Mouse (Mus musculus) heart, embryonic 12.5 days (tissue): ENCODE measurements at regions not wholly inside any gene's neighbourhood (a gene's known extent, or its start where the extent isn't known, plus 50 kb on each side); places are given as distances from the start of the nearest gene placed in this dataset.

Source experiments
- ATAC-seq: fragments of 200-750 bp; cut with Nextera tagmentation; 2 replicates; pipeline ENCODE4 v1.8.0; 2017; ENCODE audit warnings: moderate TSS enrichment, moderate library complexity; ENCODE audit not compliant: insufficient number of reproducible peaks, low FRiP score
- H3K27ac ChIP-seq: fragments of 300-500 bp; sonication (generic); 2 replicates; pipeline ENCODE4 v1.5.1; 2016; ENCODE audit warnings: mild to moderate bottlenecking, moderate library complexity; ENCODE audit not compliant: poor library complexity, severe bottlenecking
- H3K27me3 ChIP-seq: fragments of 300-500 bp; sonication (generic); replicated peaks from 2 replicates; pipeline ENCODE4 v1.6.1; 2016; ENCODE audit warnings: mild to moderate bottlenecking, moderate library complexity
- H3K36me3 ChIP-seq: fragments of 300-500 bp; sonication (generic); 2 replicates; pipeline ENCODE4 v1.6.1; 2016; ENCODE audit warnings: mild to moderate bottlenecking, moderate library complexity
- H3K4me1 ChIP-seq: fragments of 300-500 bp; sonication (generic); replicated peaks from 2 replicates; pipeline ENCODE4 v1.6.1; 2016; ENCODE audit warnings: mild to moderate bottlenecking
- H3K4me2 ChIP-seq: fragments of 300-500 bp; sonication (generic); 2 replicates; pipeline ENCODE4 v1.6.1; 2016; ENCODE audit warnings: mild to moderate bottlenecking, moderate library complexity
- H3K4me3 ChIP-seq: fragments of 300-500 bp; sonication (generic); 2 replicates; pipeline ENCODE4 v1.5.1; 2016; ENCODE audit warnings: mild to moderate bottlenecking
- H3K9ac ChIP-seq: fragments of 300-500 bp; sonication (generic); 2 replicates; pipeline ENCODE4 v1.6.1; 2016; ENCODE audit warnings: mild to moderate bottlenecking, moderate library complexity
- H3K9me3 ChIP-seq: fragments of 300-500 bp; sonication (generic); replicated peaks from 2 replicates; pipeline ENCODE4 v1.6.1; 2016; ENCODE audit warnings: mild to moderate bottlenecking, moderate library complexity
- WGBS: fragments of 180-500 bp; shearing (Covaris S2); methylation state at CpG from one replicate; pipeline ENCODE4 v1.1.7; 2016; 5-methylcytosine and 5-hydroxymethylcytosine counted together

- Histone ChIP-seq H3K9me3 (no peaks in the 10 kb centered on the region), H3K27me3 (no peaks in the 10 kb centered on the region), H3K9ac (0 out of 2 replicates have a peak overlapping the region, but pooled peaks have one; percentile 30), H3K36me3 (no peaks in the 10 kb centered on the region), H3K4me1 (peaks cover 11% of the 10 kb centered on the region), H3K4me2 (no peak overlapping the region), H3K4me3 (no peak overlapping the region), H3K27ac (no peak overlapping the region)
- no peak for ATAC-seq
- 28% methylated on average over 4 of the region's 4 CpGs for WGBS
Observed at GRCm38 (mm10) chr7:70834787-70835461, 468.4 kb upstream of the Nr2f2 start.

- Histone ChIP-seq H3K4me3 (no peak overlapping the region), H3K27me3 (no peaks in the 10 kb centered on the region), H3K9ac (no peak overlapping the region), H3K4me1 (no peaks in the 10 kb centered on the region), H3K9me3 (no peaks in the 10 kb centered on the region), H3K27ac (no peak overlapping the region), H3K4me2 (no peak overlapping the region), H3K36me3 (no peaks in the 10 kb centered on the region)
- no peak for ATAC-seq
- WGBS = 31% methylated on average over 5 of the region's 5 CpGs
Observed at GRCm38 (mm10) chr7:70828486-70829195, 462.1 kb upstream of the Nr2f2 start.

- H3K36me3 ChIP-seq = no peaks in the 10 kb centered on the region
- no peak overlapping the region for H3K9ac ChIP-seq
- no peak overlapping the region for H3K4me3 ChIP-seq
- no peaks in the 10 kb centered on the region for H3K4me1 ChIP-seq
- 69% methylated on average over 3 of the region's 3 CpGs for WGBS
- H3K27ac ChIP-seq = no peak overlapping the region
- no peaks in the 10 kb centered on the region for H3K27me3 ChIP-seq
- no peak for ATAC-seq
- H3K4me2 ChIP-seq = no peak overlapping the region
- no peaks in the 10 kb centered on the region for H3K9me3 ChIP-seq
Observed at GRCm38 (mm10) chr7:70826074-70826473, 459.5 kb upstream of the Nr2f2 start.

GRCm38 (mm10) chr7:70823020-70823419, 456.5 kb upstream of the Nr2f2 start:
- H3K36me3 ChIP-seq = no peaks in the 10 kb centered on the region
- 55% methylated on average over 11 of the region's 11 CpGs for WGBS
- no peak overlapping the region for H3K9ac ChIP-seq
- no peaks in the 10 kb centered on the region for H3K4me1 ChIP-seq
- H3K27me3 ChIP-seq = no peaks in the 10 kb centered on the region
- H3K27ac ChIP-seq = no peak overlapping the region
- H3K4me2 ChIP-seq = peak overlapping the region; percentile 35
- H3K4me3 ChIP-seq = no peak overlapping the region
- no peak for ATAC-seq
- H3K9me3 ChIP-seq = no peaks in the 10 kb centered on the region

- H3K27ac ChIP-seq = no peak overlapping the region
- H3K36me3 ChIP-seq = no peaks in the 10 kb centered on the region
- no peak for ATAC-seq
- no peak overlapping the region for H3K9ac ChIP-seq
- H3K4me3 ChIP-seq = no peak overlapping the region; the same call in 1 of the 2 replicates
- peak overlapping the region; percentile 35 for H3K4me2 ChIP-seq
- 73% methylated on average over 9 of the region's 9 CpGs for WGBS
- H3K27me3 ChIP-seq = no peaks in the 10 kb centered on the region
- H3K9me3 ChIP-seq = no peaks in the 10 kb centered on the region
- peaks cover 5% of the 10 kb centered on the region; the same call in 1 of the 2 replicates for H3K4me1 ChIP-seq
Observed at GRCm38 (mm10) chr7:70822310-70822821, 455.8 kb upstream of the Nr2f2 start.

GRCm38 (mm10) chr7:70821861-70822260, 455.3 kb upstream of the Nr2f2 start:
- H3K9me3 ChIP-seq = no peaks in the 10 kb centered on the region
- H3K36me3 ChIP-seq = no peaks in the 10 kb centered on the region
- H3K27ac ChIP-seq = no peak overlapping the region

GRCm38 (mm10) chr7:70817347-70817913, 450.9 kb upstream of the Nr2f2 start:
- H3K36me3 ChIP-seq = no peaks in the 10 kb centered on the region
- no peak overlapping the region for H3K4me3 ChIP-seq
- no peak overlapping the region for H3K27ac ChIP-seq
- no peak for ATAC-seq
- WGBS = 60% methylated on average over 6 of the region's 6 CpGs
- peaks cover 9% of the 10 kb centered on the region; the same call in 1 of the 2 replicates for H3K4me1 ChIP-seq
- no peak overlapping the region for H3K4me2 ChIP-seq
- no peak overlapping the region for H3K9ac ChIP-seq
- H3K27me3 ChIP-seq = no peaks in the 10 kb centered on the region
- H3K9me3 ChIP-seq = no peaks in the 10 kb centered on the region

More at GRCm38 (mm10) chr7:70821861-70822260, 455.3 kb upstream of the Nr2f2 start:
- Histone ChIP-seq H3K4me3 (no peak overlapping the region), H3K4me1 (peaks cover 9% of the 10 kb centered on the region; the same call in 1 of the 2 replicates), H3K4me2 (no peak overlapping the region), H3K27me3 (no peaks in the 10 kb centered on the region), H3K9ac (no peak overlapping the region)
- ATAC-seq = no peak
- 83% methylated on average over 4 of the region's 4 CpGs for WGBS

GRCm38 (mm10) chr7:70814391-70814790, 447.9 kb upstream of the Nr2f2 start:
- Histone ChIP-seq H3K4me1 (peaks cover 9% of the 10 kb centered on the region; the same call in 1 of the 2 replicates), H3K4me2 (no peak overlapping the region), H3K9me3 (no peaks in the 10 kb centered on the region), H3K27me3 (no peaks in the 10 kb centered on the region), H3K4me3 (no peak overlapping the region), H3K9ac (no peak overlapping the region), H3K27ac (no peak overlapping the region), H3K36me3 (no peaks in the 10 kb centered on the region)
- WGBS = 72% methylated on average over 3 of the region's 3 CpGs
- ATAC-seq = no peak

- WGBS = 62% methylated on average over 5 of the region's 5 CpGs
Observed at GRCm38 (mm10) chr7:70813101-70813500, 446.6 kb upstream of the Nr2f2 start.

GRCm38 (mm10) chr7:70810411-70811090, 444.0 kb upstream of the Nr2f2 start:
- Histone ChIP-seq H3K4me1 (no peaks in the 10 kb centered on the region), H3K4me2 (no peak overlapping the region), H3K36me3 (no peaks in the 10 kb centered on the region), H3K9me3 (no peaks in the 10 kb centered on the region), H3K27me3 (peaks cover 4% of the 10 kb centered on the region; the same call in 1 of the 2 replicates), H3K4me3 (no peak overlapping the region), H3K27ac (no peak overlapping the region), H3K9ac (no peak overlapping the region)
- ATAC-seq = no peak
- 59% methylated on average over 18 of the region's 18 CpGs for WGBS

More at GRCm38 (mm10) chr7:70813101-70813500, 446.6 kb upstream of the Nr2f2 start:
- no peak for ATAC-seq
- Histone ChIP-seq H3K9me3 (no peaks in the 10 kb centered on the region), H3K4me3 (no peak overlapping the region), H3K27ac (no peak overlapping the region), H3K36me3 (no peaks in the 10 kb centered on the region), H3K4me1 (peaks cover 9% of the 10 kb centered on the region; the same call in 1 of the 2 replicates), H3K9ac (no peak overlapping the region), H3K27me3 (0 out of 2 replicates have a peak, but pooled peaks cover 4% of the 10 kb centered on the region), H3K4me2 (no peak overlapping the region)
